Mouse (Mus musculus) G1E (cell line): ENCODE data around the gene Ppp2r5c.

Experiments used
- CTCF ChIP-seq: IDR thresholded peaks from 2 replicates; pipeline ENCODE4 v1.5.1; 2012; ENCODE audit warnings: low read depth, low read length, inconsistent platforms, mixed read lengths
- GATA1 ChIP-seq: IDR thresholded peaks from 2 replicates; pipeline ENCODE4 v1.6.1; 2012; ENCODE audit warnings: borderline replicate concordance, low read length, inconsistent platforms, mixed read lengths
- TAL1 ChIP-seq: conservative IDR thresholded peaks from 2 replicates; pipeline ENCODE4 v1.6.1; 2012; ENCODE audit warnings: low read depth, low read length, inconsistent platforms, mixed read lengths

- TF ChIP-seq GATA1 (no peak), CTCF (no peak), TAL1 (no peak)
Measured at GRCm38 (mm10) chr12:110400936-110401335, 46.0 kb upstream of the Ppp2r5c start.
